Mouse (Mus musculus) myocyte (in vitro differentiated cells): Measurements from ENCODE around the gene Fam189a1.

ENCODE experiments used
- CEBPB ChIP-seq: IDR thresholded peaks from 2 replicates; pipeline ENCODE4 v1.6.1; 2011; ENCODE audit warnings: mild to moderate bottlenecking, moderate library complexity; ENCODE audit not compliant: poor library complexity, insufficient read depth, severe bottlenecking
- E2F4 ChIP-seq: IDR thresholded peaks from one replicate; pipeline ENCODE4 v1.6.1; 2011; ENCODE audit warnings: mild to moderate bottlenecking, control low read depth, moderate library complexity; ENCODE audit not compliant: insufficient read depth
- MAX ChIP-seq: IDR thresholded peaks from one replicate; pipeline ENCODE4 v1.6.1; 2011; ENCODE audit warnings: low read depth, mild to moderate bottlenecking, control low read depth
- MYOD1 ChIP-seq, 3 experiments: IDR thresholded peaks; one replicate each; pipeline ENCODE4 v1.6.1; 2011; ENCODE audit warnings: control low read depth in 2 of 3, low read depth in 2 of 3, mild to moderate bottlenecking in 2 of 3, moderate library complexity in 1 of 3; ENCODE audit not compliant: insufficient read length in 2 of 3, control insufficient read depth in 1 of 3
- MYOG ChIP-seq, 3 experiments: IDR thresholded peaks; one replicate each; pipeline ENCODE4 v1.6.1; 2011; ENCODE audit warnings: control low read depth in 2 of 3, low read depth in 2 of 3, mild to moderate bottlenecking in 2 of 3; ENCODE audit not compliant: insufficient read length in 2 of 3, control insufficient read depth in 1 of 3, insufficient read depth in 1 of 3
- POLR2A ChIP-seq: IDR thresholded peaks from one replicate; pipeline ENCODE4 v1.6.1; 2011; ENCODE audit warnings: low read depth, mild to moderate bottlenecking, control low read depth, moderate library complexity; ENCODE audit not compliant: insufficient read length
- POLR2AphosphoS2 ChIP-seq: IDR thresholded peaks from one replicate; pipeline ENCODE4 v1.6.1; 2011; ENCODE audit warnings: low read depth, control low read depth; ENCODE audit not compliant: insufficient read length
- REST ChIP-seq: IDR thresholded peaks from one replicate; pipeline ENCODE4 v1.6.1; 2011; ENCODE audit warnings: mild to moderate bottlenecking, control low read depth, moderate library complexity; ENCODE audit not compliant: insufficient read depth, insufficient read length
- SRF ChIP-seq: IDR thresholded peaks from one replicate; pipeline ENCODE4 v1.6.1; 2011; ENCODE audit warnings: low read depth; ENCODE audit not compliant: control insufficient read depth, insufficient read length
- TCF12 ChIP-seq: IDR thresholded peaks from one replicate; pipeline ENCODE4 v1.6.1; 2011; ENCODE audit warnings: mild to moderate bottlenecking, control low read depth; ENCODE audit not compliant: poor library complexity, insufficient read depth, severe bottlenecking
- USF1 ChIP-seq: IDR thresholded peaks from one replicate; pipeline ENCODE4 v1.6.1; 2011; ENCODE audit warnings: low read depth, mild to moderate bottlenecking, control low read depth, moderate library complexity

DNA sequence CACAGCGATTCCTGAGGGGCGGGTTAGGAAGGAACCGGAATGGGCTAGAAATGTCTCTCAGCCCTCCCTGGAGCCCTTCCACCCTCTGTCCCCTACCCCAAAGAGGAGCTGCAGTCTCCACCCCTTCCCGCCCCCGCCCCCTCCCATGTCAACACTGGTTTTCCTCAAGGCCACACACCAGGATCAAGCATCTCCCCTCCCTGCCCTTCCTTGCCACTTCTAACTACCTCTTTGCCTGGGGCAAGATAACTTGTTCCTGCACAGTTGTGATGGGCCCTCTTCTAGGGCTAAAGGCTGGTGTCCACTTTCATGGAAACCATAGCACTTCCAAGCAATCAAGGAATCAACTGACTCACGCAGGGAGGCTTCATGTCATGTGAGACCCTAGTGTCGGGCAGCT is 90.2 kb downstream of the Fam189a1 start:
- no peak for TF ChIP-seq POLR2AphosphoS2
- TF ChIP-seq MAX: no peak
- TF ChIP-seq USF1: no peak
- no peak for TF ChIP-seq POLR2A
- no peak for TF ChIP-seq SRF
- no peak for TF ChIP-seq TCF12
- TF ChIP-seq CEBPB: no peak
- no peak for TF ChIP-seq MYOG (IDR thresholded peaks at IDR 0.05; ENCODE audit: control insufficient read depth in 1 of 3, insufficient read depth in 1 of 3, insufficient read length in 2 of 3, low read depth in 2 of 3)
- no peak for TF ChIP-seq REST
- TF ChIP-seq MYOD1 (IDR thresholded peaks at IDR 0.05; ENCODE audit: control insufficient read depth in 1 of 3, insufficient read length in 2 of 3, low read depth in 2 of 3): no peak
- no peak for TF ChIP-seq E2F4
